Mouse (Mus musculus) cerebellum, adult 2 months (tissue): ENCODE data around the gene Trim2.
A peak's percentile ranks its signal among the peaks of the same experiment; 100 is the strongest.

Source experiments
- CTCF ChIP-seq: fragments of 200-500 bp; IDR thresholded peaks from 2 replicates; pipeline ENCODE4 v1.5.1; 2011; ENCODE audit warnings: low read depth, mild to moderate bottlenecking, control low read depth, low read length, moderate library complexity, borderline replicate concordance; ENCODE audit not compliant: insufficient read depth
- POLR2A ChIP-seq: fragments of 200-500 bp; IDR thresholded peaks from 2 replicates; pipeline ENCODE4 v1.6.1; 2011; ENCODE audit warnings: low read length, control low read depth, borderline replicate concordance; ENCODE audit not compliant: insufficient read depth

GRCm38 (mm10) chr3:84155558-84156006 is 151.1 kb downstream of the Trim2 start, which contains the start of gene Mnd1:
- TF ChIP-seq POLR2A (no peak), CTCF (peak; percentile 70)
